Mouse (Mus musculus): ENCODE results near the gene Gm14685. TPM values are rescaled to one million over a fixed set of nuclear protein-coding genes. Genes with fewer than 3 reads are reported as not detected.
"Not testable (repeated sequence)": the region's sequence is repeated elsewhere in the genome, so short reads cannot be mapped to it uniquely, and the experiment has no call there.

Gm14685 gene
- total RNA-seq (2021), result under 1 TPM; 0.51 to 0.76 TPM
- long read RNA-seq, experiment 1, result 0 reads
- long read RNA-seq, experiment 2, result 0 reads

DNA sequence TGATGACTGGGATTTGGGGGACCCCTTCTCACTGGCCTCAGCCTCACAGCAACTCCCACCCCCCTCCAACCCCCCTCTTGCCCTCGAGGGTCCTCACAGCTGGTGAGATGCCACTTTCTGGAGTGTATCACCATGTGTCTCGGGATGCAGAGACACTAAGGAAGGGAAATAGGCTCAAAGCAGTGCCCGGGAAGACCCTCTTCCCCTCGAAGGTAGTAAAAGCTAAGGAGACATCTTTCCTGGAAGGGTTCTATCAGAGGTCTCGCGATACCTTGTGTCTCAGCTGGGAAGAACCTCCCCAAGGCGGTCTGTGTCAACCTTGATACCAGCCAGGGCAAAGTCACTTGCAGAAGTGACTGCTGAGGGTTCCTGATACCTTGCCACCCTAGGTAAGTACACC is at the start of gene Gm14685:
Gene Gm14685 (plus strand): TSS at position 301 of the 400 bp plus-strand sequence.
- DNase-seq, result not testable (repeated sequence)

DNA sequence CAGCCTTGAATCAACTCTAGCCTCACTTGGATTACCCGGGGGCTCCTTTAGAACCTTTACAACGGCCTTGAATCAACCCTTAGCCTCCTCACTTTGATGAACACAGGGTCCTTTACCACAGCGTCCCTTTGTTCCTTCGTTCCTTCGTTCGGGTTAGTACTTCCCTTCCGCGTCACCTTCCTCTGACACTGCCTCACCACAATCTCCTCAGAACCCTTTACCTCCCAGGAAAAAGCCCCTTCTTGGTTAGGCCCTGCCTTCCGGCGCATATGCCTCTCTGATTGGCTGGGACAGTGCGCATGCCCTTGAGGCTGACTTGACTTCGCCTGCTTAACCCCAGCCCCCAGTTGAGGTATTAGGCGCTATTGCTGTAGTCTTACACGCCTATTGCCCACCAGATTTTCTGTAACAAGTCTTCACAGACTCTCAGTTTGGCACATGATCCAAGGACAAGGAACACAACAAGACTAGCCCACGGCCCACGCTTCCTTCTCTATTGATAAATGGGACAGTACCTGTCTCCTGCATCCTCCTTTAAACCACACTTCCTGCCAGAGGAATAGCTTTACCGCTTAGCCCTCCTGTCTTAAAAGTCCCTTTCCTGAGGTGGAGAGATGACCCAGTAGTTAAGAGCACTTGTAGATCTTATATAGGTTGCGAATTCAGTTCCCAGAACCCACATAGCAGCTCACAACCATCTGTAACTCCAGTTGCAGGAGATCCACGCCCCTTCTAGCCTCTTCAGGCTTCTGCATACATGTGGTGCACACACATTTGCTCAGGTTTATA is 34.4 kb upstream of the Gm14685 start, which contains the start of gene Xlr4a:
Gene Xlr4a (minus strand): TSS at position 212 of the 789 bp plus-strand sequence.
- not testable (repeated sequence) for DNase-seq

DNA sequence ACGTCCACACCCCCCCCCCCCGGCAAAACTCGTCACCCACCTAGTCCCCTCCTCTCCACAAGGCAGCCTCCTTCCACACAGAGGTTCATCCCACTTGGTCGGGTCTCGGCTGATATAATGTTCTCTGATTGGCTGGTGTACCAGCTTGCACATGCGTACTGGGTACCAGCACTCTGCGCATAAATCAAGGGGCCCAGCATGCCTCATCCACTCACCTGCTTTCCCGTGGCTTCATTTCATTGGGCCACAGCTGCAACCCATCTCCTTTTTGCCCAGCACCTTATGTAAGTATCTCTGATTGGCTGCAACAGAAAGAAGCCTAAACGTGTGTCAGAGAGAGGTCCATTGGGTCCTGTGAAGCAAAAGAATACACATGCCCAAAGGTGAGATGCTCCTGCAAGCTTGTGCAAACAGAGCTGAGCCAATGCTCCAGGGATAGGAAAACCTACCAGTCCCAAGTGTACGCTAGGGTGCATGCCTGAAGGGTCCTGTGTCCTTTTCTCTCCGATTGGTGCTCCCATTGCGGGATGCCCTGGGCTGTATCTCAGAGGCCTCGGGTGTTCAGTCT is 19.8 kb upstream of the Gm14685 start, which contains the start of gene Xlr3a:
Gene Xlr3a (minus strand): TSS at position 155 of the 568 bp plus-strand sequence.
- peak; percentile 1 for DNase-seq

DNA sequence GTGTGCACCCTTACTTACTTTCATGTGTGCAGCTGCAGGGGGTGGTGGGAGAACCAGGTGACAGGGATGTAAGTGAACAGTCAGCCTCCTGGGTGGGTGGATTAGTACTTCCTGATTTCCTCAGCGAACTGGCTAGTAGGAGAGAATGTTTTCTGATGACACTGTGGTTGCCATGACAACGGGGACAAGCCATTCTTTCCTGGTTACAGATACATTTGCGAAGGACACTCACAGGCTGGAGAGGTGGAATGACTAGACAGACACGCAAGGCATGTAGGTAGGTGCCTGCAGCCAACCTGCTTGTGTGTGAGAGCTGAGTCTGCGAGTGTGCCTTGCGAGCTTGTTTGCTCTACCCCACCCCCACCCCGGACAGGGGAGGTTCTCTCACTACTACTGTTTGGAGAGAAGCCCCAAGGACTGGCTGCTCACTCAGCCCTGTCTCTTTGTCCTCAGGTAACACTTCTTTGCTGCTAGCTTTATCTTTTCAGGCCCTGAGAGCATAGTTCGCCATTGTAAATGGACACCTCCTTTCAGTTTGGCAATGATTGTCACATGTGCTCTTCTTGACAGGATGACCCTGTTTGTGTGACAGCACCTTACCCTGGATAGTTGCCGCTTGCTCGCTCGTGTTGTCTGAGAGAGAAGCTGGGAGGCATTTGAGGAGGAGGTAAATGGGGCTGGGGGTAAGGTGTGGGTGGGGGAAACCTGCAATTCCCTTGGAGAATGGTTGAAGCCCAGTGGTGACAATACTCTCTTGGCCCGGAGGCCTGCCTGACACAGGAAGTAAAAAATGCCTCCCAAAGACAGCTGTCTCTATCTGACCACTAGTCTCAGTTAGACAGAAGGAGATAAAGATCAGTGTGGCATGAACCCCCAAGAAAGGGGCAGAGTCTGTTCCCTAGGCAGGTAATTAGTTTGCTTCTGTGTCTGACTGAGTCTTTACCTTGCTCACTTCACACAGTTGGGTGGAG is 6.3 kb downstream of the Gm14685 start:
- DNase-seq, result not testable (repeated sequence)

DNA sequence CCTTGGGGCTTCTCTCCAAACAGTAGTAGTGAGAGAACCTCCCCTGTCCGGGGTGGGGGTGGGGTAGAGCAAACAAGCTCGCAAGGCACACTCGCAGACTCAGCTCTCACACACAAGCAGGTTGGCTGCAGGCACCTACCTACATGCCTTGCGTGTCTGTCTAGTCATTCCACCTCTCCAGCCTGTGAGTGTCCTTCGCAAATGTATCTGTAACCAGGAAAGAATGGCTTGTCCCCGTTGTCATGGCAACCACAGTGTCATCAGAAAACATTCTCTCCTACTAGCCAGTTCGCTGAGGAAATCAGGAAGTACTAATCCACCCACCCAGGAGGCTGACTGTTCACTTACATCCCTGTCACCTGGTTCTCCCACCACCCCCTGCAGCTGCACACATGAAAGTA is 26.4 kb downstream of the Gm14685 start:
- DNase-seq, result not testable (repeated sequence)

GRCm38 (mm10) chrX:73148496-73148895 is 31.6 kb downstream of the Gm14685 start, which contains the start of gene Xlr5b:
Xlr5b (plus strand) TSS chrX:73148796.
- DNase-seq, result not testable (repeated sequence)

DNA sequence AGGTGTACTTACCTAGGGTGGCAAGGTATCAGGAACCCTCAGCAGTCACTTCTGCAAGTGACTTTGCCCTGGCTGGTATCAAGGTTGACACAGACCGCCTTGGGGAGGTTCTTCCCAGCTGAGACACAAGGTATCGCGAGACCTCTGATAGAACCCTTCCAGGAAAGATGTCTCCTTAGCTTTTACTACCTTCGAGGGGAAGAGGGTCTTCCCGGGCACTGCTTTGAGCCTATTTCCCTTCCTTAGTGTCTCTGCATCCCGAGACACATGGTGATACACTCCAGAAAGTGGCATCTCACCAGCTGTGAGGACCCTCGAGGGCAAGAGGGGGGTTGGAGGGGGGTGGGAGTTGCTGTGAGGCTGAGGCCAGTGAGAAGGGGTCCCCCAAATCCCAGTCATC is 32.5 kb downstream of the Gm14685 start, which contains the start of gene DXBay18:
Gene DXBay18 (minus strand): TSS at position 101 of the 400 bp plus-strand sequence.
- DNase-seq, result not testable (repeated sequence)

DNA sequence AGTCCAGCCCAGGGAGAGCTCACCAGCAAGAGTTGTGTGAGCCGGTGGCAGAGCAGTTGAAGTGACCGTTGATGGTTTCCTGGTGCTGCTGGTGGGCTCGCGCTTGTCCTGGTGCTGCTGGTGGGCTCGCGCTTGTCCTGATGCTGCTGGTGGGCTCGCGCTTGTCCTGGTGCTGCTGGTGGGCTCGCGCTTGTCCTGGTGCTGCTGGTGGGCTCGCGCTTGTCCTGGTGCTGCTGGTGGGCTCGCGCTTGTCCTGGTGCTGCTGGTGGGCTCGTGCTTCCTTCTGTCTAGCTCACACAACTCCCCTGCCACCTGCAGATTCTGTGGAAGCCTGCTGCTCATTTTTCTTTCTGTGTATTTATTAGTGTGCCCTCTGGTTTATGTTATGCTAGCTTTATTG is 60.0 kb downstream of the Gm14685 start, which contains the start of gene Spin2d:
Gene Spin2d (minus strand): TSS at position 101 of the 400 bp plus-strand sequence.
- not testable (repeated sequence) for DNase-seq

Other genes starting within 250 kb of the Gm14685 start
- 10 to 100 TPM; 39.1 to 39.5 TPM for gene Cetn2, start 198.6 kb upstream of the Gm14685 start, total RNA-seq (2021)
- gene Nsdhl, start 198.5 kb upstream of the Gm14685 start, total RNA-seq (2021), result 10 to 100 TPM; 20.5 to 23.2 TPM
- gene Zfp185, start 129.7 kb upstream of the Gm14685 start, total RNA-seq (2021), result 1 to 10 TPM; 4.1 to 4.4 TPM
- gene Pnma5, start 79.9 kb upstream of the Gm14685 start, total RNA-seq (2021), result under 1 TPM; 0.12 to 0.18 TPM
- under 1 TPM; 0.27 to 0.76 TPM for gene Pnma3, start 52.3 kb upstream of the Gm14685 start, total RNA-seq (2021)
- gene Xlr4a, start 34.6 kb upstream of the Gm14685 start, total RNA-seq (2021), result 1 to 10 TPM in 1 of 2 experiments, under 1 TPM in 1; 0.85 to 1.1 TPM
- 1 to 10 TPM; 1.2 to 2.8 TPM for gene Xlr3a, start 20.0 kb upstream of the Gm14685 start, total RNA-seq (2021)
- not detected for gene Xlr5b, start 31.7 kb downstream of the Gm14685 start, total RNA-seq (2021)
- gene DXBay18, start 32.4 kb downstream of the Gm14685 start, total RNA-seq (2021), result not detected
- not detected for gene Spin2d, start 59.9 kb downstream of the Gm14685 start, total RNA-seq (2021)
- 1 to 10 TPM; 4.6 to 7.8 TPM for gene Xlr3b, start 75.2 kb downstream of the Gm14685 start, total RNA-seq (2021)
- gene Xlr4b, start 97.3 kb downstream of the Gm14685 start, total RNA-seq (2021), result under 1 TPM in 1 of 2 experiments, not detected in 1; 0.60 TPM
- gene F8a, start 111.2 kb downstream of the Gm14685 start, total RNA-seq (2021), result 1 to 10 TPM; 7.3 to 7.8 TPM
- under 1 TPM; 0.66 to 0.76 TPM for gene Xlr4c, start 126.1 kb downstream of the Gm14685 start, total RNA-seq (2021)
- not detected for gene Xlr3c, start 148.3 kb downstream of the Gm14685 start, total RNA-seq (2021)
- gene Xlr5a, start 175.9 kb downstream of the Gm14685 start, total RNA-seq (2021), result under 1 TPM; 0.24 to 0.33 TPM
- under 1 TPM; 0.45 to 0.69 TPM for gene Xlr5c, start 175.9 kb downstream of the Gm14685 start, total RNA-seq (2021)
- not detected for gene Gm45015, start 219.8 kb downstream of the Gm14685 start, total RNA-seq (2021)
- 10 to 100 TPM; 15.3 to 18.7 TPM for gene Zfp275, start 225.6 kb downstream of the Gm14685 start, total RNA-seq (2021)